Mouse (Mus musculus) urinary bladder, postnatal 25 days (tissue): Measurements from ENCODE around the gene Rnase2a.
"Not testable (repeated sequence)": the region's sequence is repeated elsewhere in the genome, so short reads cannot be mapped to it uniquely, and the experiment has no call there.

ENCODE experiments used
- DNase-seq: peaks from one replicate; pipeline ENCODE4 v3.0.0; 2022; ENCODE audit warnings: low spot score

The Rnase2a gene

GRCm38 (mm10) chr14:51256041-51256440, at the start of gene Rnase2a:
Gene Rnase2a, minus strand, starts transcription at chr14:51256112.
- no peak for DNase-seq

- DNase-seq = no peak
Observed at GRCm38 (mm10) chr14:51291505-51291904, 35.6 kb upstream of the Rnase2a start.

GRCm38 (mm10) chr14:51278515-51278914, 22.6 kb upstream of the Rnase2a start:
- DNase-seq = not testable (repeated sequence)

GRCm38 (mm10) chr14:51268677-51269076, 12.8 kb upstream of the Rnase2a start:
- DNase-seq = no peak

- peak; percentile 77 for DNase-seq
Observed at GRCm38 (mm10) chr14:51266113-51266512, 10.2 kb upstream of the Rnase2a start.

- DNase-seq = no peak
Observed at GRCm38 (mm10) chr14:51265667-51266066, 9.8 kb upstream of the Rnase2a start.

GRCm38 (mm10) chr14:51262397-51262796, 6.5 kb upstream of the Rnase2a start:
- no peak for DNase-seq

- no peak for DNase-seq
Observed at GRCm38 (mm10) chr14:51259741-51260140, 3.8 kb upstream of the Rnase2a start.

GRCm38 (mm10) chr14:51253569-51253968, 2.3 kb downstream of the Rnase2a start:
- DNase-seq = no peak

GRCm38 (mm10) chr14:51252206-51252605, 3.7 kb downstream of the Rnase2a start:
- DNase-seq = not testable (repeated sequence)

- DNase-seq = no peak
Observed at GRCm38 (mm10) chr14:51250348-51250747, 5.6 kb downstream of the Rnase2a start.

GRCm38 (mm10) chr14:51247736-51248135, 8.2 kb downstream of the Rnase2a start:
- DNase-seq = no peak

GRCm38 (mm10) chr14:51240899-51241298, 15.0 kb downstream of the Rnase2a start:
- peak; percentile 28 for DNase-seq

- not testable (repeated sequence) for DNase-seq
Observed at GRCm38 (mm10) chr14:51237488-51237887, 18.4 kb downstream of the Rnase2a start.

GRCm38 (mm10) chr14:51229657-51230056, 26.3 kb downstream of the Rnase2a start:
- not testable (repeated sequence) for DNase-seq

- not testable (repeated sequence) for DNase-seq
Observed at GRCm38 (mm10) chr14:51220075-51220474, 35.8 kb downstream of the Rnase2a start.
